Mouse (Mus musculus): ENCODE results near the gene Fbxl7.

Gene Fbxl7

GRCm38 (mm10) chr15:26701949-26702675 is 193.3 kb downstream of the Fbxl7 start:
- no peak for DNase-seq (ENCODE audit: low read depth, low spot score)

GRCm38 (mm10) chr15:26693075-26693474 is 202.3 kb downstream of the Fbxl7 start:
- no peak for DNase-seq (ENCODE audit: low read depth, low spot score)

- no peak for DNase-seq (ENCODE audit: low read depth, low spot score)
Measured at GRCm38 (mm10) chr15:26688472-26689104, 206.8 kb downstream of the Fbxl7 start.

DNA sequence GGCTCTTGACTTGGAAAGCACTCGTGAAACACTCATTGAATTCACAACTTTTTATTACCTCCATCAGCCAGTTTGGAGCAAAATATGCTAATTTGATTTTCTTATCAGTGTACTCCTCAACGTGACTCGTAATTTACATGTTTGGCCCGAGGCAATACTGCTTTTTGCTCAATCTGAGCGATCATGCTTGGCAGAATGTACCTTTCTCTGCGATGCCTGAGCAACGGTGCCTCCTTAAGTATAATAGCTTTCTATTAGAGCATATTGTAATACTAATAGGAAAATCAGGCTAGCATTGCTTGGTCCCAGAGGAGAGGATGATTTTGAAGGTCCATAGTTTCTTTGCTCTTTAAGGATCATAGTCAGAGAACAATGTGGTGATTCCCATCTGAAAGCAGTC is 207.7 kb downstream of the Fbxl7 start:
- no peak for DNase-seq (ENCODE audit: low read depth, low spot score)

- DNase-seq (ENCODE audit: low read depth, low spot score): no peak
Measured at GRCm38 (mm10) chr15:26682279-26682678, 213.1 kb downstream of the Fbxl7 start.

DNA sequence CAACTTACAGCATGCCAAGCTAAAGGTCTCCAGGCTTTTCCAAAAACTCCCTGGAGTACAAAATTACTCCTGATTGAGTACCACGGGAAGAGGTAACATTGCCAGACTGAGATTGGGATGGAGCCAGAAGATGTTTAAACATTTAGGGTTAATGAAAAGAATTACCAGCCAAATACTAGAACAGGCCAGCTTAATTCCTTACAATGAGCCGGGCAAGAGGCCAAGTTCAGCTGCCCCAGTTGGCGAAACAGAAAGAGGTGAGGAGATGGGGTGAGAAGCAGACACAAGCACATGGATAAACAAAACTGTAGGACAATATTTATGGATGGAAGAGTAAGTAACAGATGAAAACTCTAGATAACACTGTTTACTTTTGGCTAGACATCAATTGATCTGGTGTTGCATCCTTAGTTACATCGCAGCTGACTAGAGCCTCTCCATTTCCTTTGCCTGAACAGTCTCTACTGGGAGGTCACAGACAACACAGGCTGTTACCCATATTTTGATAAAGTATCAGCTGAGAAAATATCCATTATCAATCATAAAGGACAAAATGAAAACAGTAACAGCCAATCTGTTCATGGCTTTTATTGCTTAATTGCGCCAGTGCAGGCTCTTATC is 222.0 kb downstream of the Fbxl7 start:
- DNase-seq (ENCODE audit: low read depth, low spot score): no peak

- DNase-seq (ENCODE audit: low read depth, low spot score): no peak
Measured at GRCm38 (mm10) chr15:26654988-26655387, 240.4 kb downstream of the Fbxl7 start.

DNA sequence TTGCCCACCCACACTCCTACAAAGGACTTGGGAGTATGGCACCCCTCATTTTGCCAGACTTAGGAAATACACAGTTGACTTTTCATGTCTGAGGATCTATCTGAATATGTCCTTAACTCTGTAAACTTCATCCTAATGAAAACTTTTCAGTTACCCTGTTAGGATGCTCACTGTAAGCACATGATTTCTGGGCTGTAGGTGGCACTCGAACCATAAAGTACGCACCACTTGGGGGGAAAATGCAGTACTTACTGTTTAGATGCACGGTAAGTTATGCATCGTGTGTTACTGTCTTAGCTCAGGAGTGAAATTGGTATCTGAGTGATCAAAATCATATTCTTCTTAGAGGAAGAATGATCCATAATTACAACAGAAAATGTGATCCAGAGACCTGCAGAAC is 252.8 kb downstream of the Fbxl7 start:
- no peak for DNase-seq (ENCODE audit: low read depth, low spot score)

DNA sequence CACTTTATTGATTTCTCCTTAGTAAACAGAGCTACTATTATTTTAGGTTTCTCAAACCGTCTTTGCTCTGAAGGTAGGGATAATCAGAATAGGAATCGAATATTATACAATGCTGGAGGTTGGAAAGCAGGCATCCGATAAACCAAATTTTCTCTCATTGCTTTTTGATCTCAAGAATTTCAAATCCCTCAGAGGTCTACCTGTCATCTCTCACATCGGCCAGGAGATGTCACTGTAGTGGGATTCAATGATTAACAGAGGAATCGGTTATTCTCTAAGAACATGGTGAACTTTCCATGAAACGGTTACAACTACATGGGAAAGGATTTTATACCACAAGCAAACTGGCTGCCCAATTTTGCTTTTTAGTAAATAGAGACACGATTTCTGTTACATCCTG is 255.7 kb downstream of the Fbxl7 start:
- no peak for DNase-seq (ENCODE audit: low read depth, low spot score)

GRCm38 (mm10) chr15:26635591-26635990 is 259.8 kb downstream of the Fbxl7 start:
- DNase-seq (ENCODE audit: low read depth, low spot score): no peak

- DNase-seq (ENCODE audit: low read depth, low spot score): no peak
Measured at GRCm38 (mm10) chr15:26628181-26628580, 267.2 kb downstream of the Fbxl7 start.

- DNase-seq (ENCODE audit: low read depth, low spot score): no peak
Measured at GRCm38 (mm10) chr15:26623242-26623641, 272.1 kb downstream of the Fbxl7 start.

- no peak for DNase-seq (ENCODE audit: low read depth, low spot score)
Measured at GRCm38 (mm10) chr15:26620279-26620678, 275.1 kb downstream of the Fbxl7 start.

DNA sequence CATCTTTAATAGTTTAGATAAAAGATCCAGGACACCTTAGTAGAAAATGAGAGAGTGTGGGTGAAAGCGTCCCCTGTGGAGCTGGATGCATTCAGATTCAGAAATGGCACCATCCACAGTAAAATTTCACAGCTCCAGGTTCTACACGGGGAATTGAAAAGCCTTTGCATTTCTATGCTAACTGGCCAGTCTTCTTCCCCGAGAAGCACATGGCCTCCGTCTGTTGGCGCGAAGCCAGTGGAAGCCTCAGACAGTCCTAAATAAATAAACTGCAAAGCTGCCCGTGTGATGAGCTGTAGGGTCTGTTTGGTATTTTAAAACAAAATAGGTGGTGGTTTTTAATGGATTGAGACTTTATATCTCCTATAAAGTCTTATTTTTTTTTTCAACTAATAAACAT is 276.2 kb downstream of the Fbxl7 start:
- DNase-seq (ENCODE audit: low read depth, low spot score): no peak

- DNase-seq (ENCODE audit: low read depth, low spot score): no peak
Measured at GRCm38 (mm10) chr15:26596239-26596638, 299.1 kb downstream of the Fbxl7 start.

DNA sequence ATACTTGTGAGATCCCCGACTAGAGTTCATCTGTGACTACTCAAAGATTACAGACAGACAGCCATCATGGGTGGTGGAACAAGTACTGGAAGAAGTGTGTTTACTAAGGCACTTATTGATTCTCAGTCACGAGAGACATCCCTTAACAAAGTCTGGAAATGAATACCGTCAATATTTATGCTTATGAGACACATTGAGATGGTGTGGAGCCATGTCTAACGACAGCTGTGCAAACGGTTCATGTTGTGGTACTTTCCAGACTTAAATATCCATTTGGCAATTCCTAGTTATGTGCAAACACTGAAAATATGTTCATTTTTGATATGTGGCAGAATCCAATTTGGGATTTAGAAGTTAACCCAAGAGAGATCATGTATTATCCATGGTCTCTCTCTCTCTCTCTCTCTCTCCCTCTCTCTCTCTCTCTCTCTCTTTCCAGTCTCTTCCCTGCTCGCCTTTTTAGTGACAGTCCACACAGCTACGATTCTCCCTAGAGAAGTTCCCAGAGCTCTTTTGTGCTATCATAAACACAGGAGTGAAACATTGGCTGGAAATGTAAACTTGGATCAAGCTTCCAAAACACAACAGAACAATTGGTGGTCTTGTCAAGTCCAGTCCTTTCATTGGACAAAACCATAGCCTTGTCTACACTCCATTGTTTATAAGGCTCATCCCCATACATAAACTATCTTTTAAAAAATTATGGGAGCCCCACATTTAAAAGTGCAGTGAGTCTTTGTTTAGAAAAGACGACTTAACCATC is 315.3 kb downstream of the Fbxl7 start:
- DNase-seq (ENCODE audit: low read depth, low spot score): no peak

DNA sequence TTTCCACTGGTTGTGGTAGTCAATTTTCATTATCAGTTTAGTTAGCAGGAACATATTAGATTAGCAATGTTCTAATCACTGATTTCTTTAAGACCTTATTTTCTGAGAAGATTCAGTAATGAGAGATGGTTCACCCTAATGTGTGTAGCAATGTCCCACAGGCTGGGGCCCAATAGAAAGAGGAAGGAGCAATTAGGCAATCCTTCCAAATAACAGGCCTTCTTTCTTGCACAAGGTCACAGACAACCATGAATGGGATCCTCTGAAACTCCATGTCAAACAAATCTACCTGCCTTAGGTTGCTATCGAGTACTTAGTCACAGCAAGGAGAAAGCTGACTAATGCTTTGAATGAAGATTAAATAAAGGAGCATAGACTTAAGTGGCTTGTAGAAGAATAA is 316.9 kb downstream of the Fbxl7 start:
- no peak for DNase-seq (ENCODE audit: low read depth, low spot score)

GRCm38 (mm10) chr15:26566076-26566475 is 329.3 kb downstream of the Fbxl7 start:
- no peak for DNase-seq (ENCODE audit: low read depth, low spot score)

- no peak for DNase-seq (ENCODE audit: low read depth, low spot score)
Measured at GRCm38 (mm10) chr15:26553620-26554019, 341.8 kb downstream of the Fbxl7 start.

DNA sequence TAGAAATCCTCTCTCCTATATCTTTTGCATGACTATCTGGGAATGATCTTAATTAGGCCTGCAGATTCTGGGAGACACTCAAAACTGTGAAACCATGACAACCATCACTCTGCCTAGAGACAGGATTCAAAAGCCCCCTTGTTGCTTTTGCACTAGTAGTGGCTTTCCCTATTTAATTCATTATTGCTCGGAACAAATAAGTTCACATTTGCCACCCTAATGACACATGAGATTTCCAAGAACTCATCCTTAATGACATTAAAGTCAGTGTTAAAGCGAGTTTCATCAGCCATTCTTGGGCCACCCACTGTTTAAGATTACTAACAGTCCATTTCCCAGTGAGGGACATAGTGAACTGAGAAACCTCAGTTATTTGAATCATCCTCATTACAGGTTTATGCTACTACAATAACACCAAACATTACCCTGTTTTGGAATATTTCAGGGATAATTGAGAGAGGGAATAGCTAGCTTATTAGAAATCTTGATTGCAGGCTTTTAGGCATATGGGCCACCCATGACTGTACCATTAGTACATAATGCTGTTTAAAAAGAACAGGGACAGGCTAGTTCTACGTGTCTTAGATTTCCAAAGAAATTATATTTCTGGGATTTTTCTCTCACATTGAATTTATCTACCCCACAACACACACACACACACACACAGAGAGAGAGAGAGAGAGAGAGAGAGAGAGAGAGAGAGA is 361.2 kb downstream of the Fbxl7 start:
- DNase-seq (ENCODE audit: low read depth, low spot score): no peak

- no peak for DNase-seq (ENCODE audit: low read depth, low spot score)
Measured at GRCm38 (mm10) chr15:26519220-26519631, 376.2 kb downstream of the Fbxl7 start.

- no peak for DNase-seq (ENCODE audit: low read depth, low spot score)
Measured at GRCm38 (mm10) chr15:26501024-26501423, 394.4 kb downstream of the Fbxl7 start.

All from CD4-positive, CD25-positive, alpha-beta regulatory T cell, adult 2 months (primary cell).